Mouse (Mus musculus) erythroblast, embryonic 14.5 days (primary cell): ENCODE results near the gene Adcy9. TPM values are rescaled to one million over a fixed set of nuclear protein-coding genes. Genes with fewer than 3 reads are reported as not detected.
A peak's percentile ranks its signal among the peaks of the same experiment; 100 is the strongest.

Experiments used
- H3K27me3 ChIP-seq: 2 replicates; pipeline ENCODE4 v1.6.1; 2012; ENCODE audit warnings: inconsistent platforms; ENCODE audit not compliant: control insufficient read depth
- H3K36me3 ChIP-seq: 2 replicates; pipeline ENCODE4 v1.6.1; 2012; ENCODE audit warnings: mild to moderate bottlenecking, inconsistent platforms; ENCODE audit not compliant: control insufficient read depth
- H3K4me1 ChIP-seq: 2 replicates; pipeline ENCODE4 v1.6.1; 2012; ENCODE audit warnings: inconsistent platforms; ENCODE audit not compliant: control insufficient read depth
- H3K4me3 ChIP-seq: replicated peaks from 2 replicates; pipeline ENCODE3; 2012; ENCODE audit warnings: moderate library complexity, mild to moderate bottlenecking, inconsistent platforms
- H3K9me3 ChIP-seq: 2 replicates; pipeline ENCODE4 v1.6.1; 2012; ENCODE audit warnings: low read length, inconsistent platforms, mixed read lengths; ENCODE audit not compliant: control insufficient read depth
- GATA1 ChIP-seq: IDR thresholded peaks from 2 replicates; pipeline ENCODE4 v1.6.1; 2012; ENCODE audit warnings: low read length, inconsistent platforms, mixed read lengths
- TAL1 ChIP-seq: IDR thresholded peaks from 3 replicates; pipeline ENCODE4 v1.6.1; 2012; ENCODE audit warnings: low read length, inconsistent platforms, mixed read lengths
- polyA plus RNA-seq: library from polyadenylated mRNA; stranded (reverse); fragments of >175 nt; gene quantifications from 2 replicates; pipeline ENCODE4 v1.2.3, GENCODE M21; 2012

The Adcy9 gene
- polyA plus RNA-seq: 0.02 TPM in 1 of 2 replicates, not detected in the other

GRCm38 (mm10) chr16:4420298-4421054 is at the start of gene Adcy9:
Gene Adcy9 (minus strand): TSS chr16:4420498.
- TF ChIP-seq GATA1: no peak
- TF ChIP-seq TAL1: no peak
- H3K27me3 ChIP-seq: peaks cover 21% of the 10 kb centered on the region
- H3K4me1 ChIP-seq: peaks cover 42% of the 10 kb centered on the region
- H3K4me3 ChIP-seq: peak within 1 kb of the TSS; percentile 80
- no peaks in the 10 kb centered on the region for H3K9me3 ChIP-seq
- H3K36me3 ChIP-seq: peaks cover 5% of the 10 kb centered on the region; the same call in 1 of the 2 replicates

GRCm38 (mm10) chr16:4469599-4470352 is 49.5 kb upstream of the Adcy9 start:
- Histone ChIP-seq H3K4me1 (peaks cover 11% of the 10 kb centered on the region), H3K9me3 (no peaks in the 10 kb centered on the region), H3K4me3 (no peak overlapping the region), H3K36me3 (no peaks in the 10 kb centered on the region), H3K27me3 (no peaks in the 10 kb centered on the region)
- TF ChIP-seq GATA1 (no peak), TAL1 (no peak)

GRCm38 (mm10) chr16:4464529-4465089 is 44.3 kb upstream of the Adcy9 start:
- H3K4me3 ChIP-seq: no peak overlapping the region
- TF ChIP-seq GATA1: no peak
- TF ChIP-seq TAL1: no peak

GRCm38 (mm10) chr16:4457927-4458326 is 37.6 kb upstream of the Adcy9 start:
- Histone ChIP-seq H3K4me3 (no peak overlapping the region), H3K27me3 (peaks cover 4% of the 10 kb centered on the region; the same call in 1 of the 2 replicates), H3K4me1 (no peaks in the 10 kb centered on the region), H3K9me3 (no peaks in the 10 kb centered on the region), H3K36me3 (no peaks in the 10 kb centered on the region)
- TF ChIP-seq GATA1 (no peak), TAL1 (no peak)

More at GRCm38 (mm10) chr16:4464529-4465089, 44.3 kb upstream of the Adcy9 start:
- Histone ChIP-seq H3K4me1 (peaks cover 5% of the 10 kb centered on the region), H3K27me3 (peaks cover 2% of the 10 kb centered on the region; the same call in 1 of the 2 replicates), H3K36me3 (no peaks in the 10 kb centered on the region), H3K9me3 (no peaks in the 10 kb centered on the region)

- Histone ChIP-seq H3K36me3 (no peaks in the 10 kb centered on the region), H3K4me1 (no peaks in the 10 kb centered on the region)
- no peak for TF ChIP-seq GATA1
- no peak for TF ChIP-seq TAL1
Measured at GRCm38 (mm10) chr16:4456391-4456790, 36.1 kb upstream of the Adcy9 start.

GRCm38 (mm10) chr16:4455693-4456092 is 35.4 kb upstream of the Adcy9 start:
- Histone ChIP-seq H3K36me3 (no peaks in the 10 kb centered on the region), H3K4me3 (no peak overlapping the region), H3K9me3 (no peaks in the 10 kb centered on the region), H3K27me3 (peaks cover 2% of the 10 kb centered on the region; the same call in 1 of the 2 replicates), H3K4me1 (no peaks in the 10 kb centered on the region)
- no peak for TF ChIP-seq TAL1
- TF ChIP-seq GATA1: no peak

More at GRCm38 (mm10) chr16:4456391-4456790, 36.1 kb upstream of the Adcy9 start:
- H3K9me3 ChIP-seq: no peaks in the 10 kb centered on the region
- H3K27me3 ChIP-seq: peaks cover 2% of the 10 kb centered on the region; the same call in 1 of the 2 replicates
- H3K4me3 ChIP-seq: no peak overlapping the region

DNA sequence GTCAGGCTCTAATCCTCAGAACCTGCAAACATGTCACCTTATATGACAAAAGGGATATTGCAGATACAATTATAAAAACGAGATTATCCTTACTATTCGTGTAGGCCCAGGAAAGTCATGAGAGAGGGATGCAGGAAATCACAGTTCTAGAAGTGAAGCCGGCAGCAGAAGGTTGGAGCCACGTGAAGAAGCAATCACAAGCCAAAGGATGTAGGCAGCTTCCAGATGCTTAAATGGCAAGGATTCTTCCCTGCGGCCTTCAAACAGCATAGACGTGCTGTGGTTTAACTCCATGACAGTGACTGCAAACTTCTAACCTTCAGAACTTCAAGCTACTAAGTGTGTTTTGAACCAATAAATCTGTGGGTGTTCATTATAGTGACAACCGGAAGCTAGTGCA is 34.3 kb upstream of the Adcy9 start:
- H3K4me3 ChIP-seq: no peak overlapping the region
- H3K27me3 ChIP-seq: peaks cover 2% of the 10 kb centered on the region; the same call in 1 of the 2 replicates
- TF ChIP-seq TAL1 (no peak), GATA1 (no peak)

GRCm38 (mm10) chr16:4449418-4449817 is 29.1 kb upstream of the Adcy9 start:
- Histone ChIP-seq H3K4me1 (no peaks in the 10 kb centered on the region), H3K27me3 (no peaks in the 10 kb centered on the region), H3K4me3 (no peak overlapping the region), H3K36me3 (no peaks in the 10 kb centered on the region), H3K9me3 (no peaks in the 10 kb centered on the region)
- TF ChIP-seq TAL1 (no peak), GATA1 (no peak)

More for the DNA sequence above, 34.3 kb upstream of the Adcy9 start:
- H3K9me3 ChIP-seq: no peaks in the 10 kb centered on the region
- H3K36me3 ChIP-seq: no peaks in the 10 kb centered on the region
- no peaks in the 10 kb centered on the region for H3K4me1 ChIP-seq

- no peaks in the 10 kb centered on the region for H3K4me1 ChIP-seq
- H3K36me3 ChIP-seq: no peaks in the 10 kb centered on the region
- no peak overlapping the region for H3K4me3 ChIP-seq
- H3K9me3 ChIP-seq: no peaks in the 10 kb centered on the region
- TF ChIP-seq TAL1 (no peak), GATA1 (no peak)
- H3K27me3 ChIP-seq: no peaks in the 10 kb centered on the region
Measured at GRCm38 (mm10) chr16:4448235-4448634, 27.9 kb upstream of the Adcy9 start.
